Mouse (Mus musculus): ENCODE results near the gene Olfr455. TPM values are rescaled to one million over a fixed set of nuclear protein-coding genes. Genes with fewer than 3 reads are reported as not detected.
A peak's percentile ranks its signal among the peaks of the same experiment; 100 is the strongest.

The Olfr455 gene
- polyA plus RNA-seq, 1 experiment from 2014 or later, result not detected

- Histone ChIP-seq H3K27me3 (ENCODE audit: insufficient read depth, low read length) (no peaks in the 10 kb centered on the region), H3K4me3 (ENCODE audit: low read depth, low read length) (no peak overlapping the region), H3K36me3 (ENCODE audit: insufficient read depth) (no peaks in the 10 kb centered on the region), H3K9ac (no peak overlapping the region), H3K4me1 (ENCODE audit: insufficient read depth) (no peaks in the 10 kb centered on the region; the same call in 1 of the 2 replicates), H3K9me3 (ENCODE audit: low read depth, low read length) (no peaks in the 10 kb centered on the region), H3K27ac (ENCODE audit: low read depth) (no peak overlapping the region), H3K4me2 (no peak overlapping the region)
- DNase-seq (peak; percentile 13), ATAC-seq (ENCODE audit: insufficient read depth) (no peak)
- TF ChIP-seq CTCF (IDR thresholded peaks at IDR 0.05; ENCODE audit: low read depth), result no peak
- WGBS, result 59% methylated on average over 2 of the region's 2 CpGs
Measured at GRCm38 (mm10) chr6:42568205-42568604, 20.8 kb upstream of the Olfr455 start.

- DNase-seq, result no peak
- TF ChIP-seq CTCF (IDR thresholded peaks at IDR 0.05; ENCODE audit: low read depth), result no peak
- H3K9ac ChIP-seq, result no peak overlapping the region
- no peaks in the 10 kb centered on the region for H3K36me3 ChIP-seq (ENCODE audit: insufficient read depth)
- ATAC-seq (ENCODE audit: insufficient read depth), result no peak
- WGBS, result 61% methylated on average over 2 of the region's 2 CpGs
- H3K27ac ChIP-seq (ENCODE audit: low read depth), result no peak overlapping the region
- no peak overlapping the region for H3K4me3 ChIP-seq (ENCODE audit: low read depth, low read length)
- H3K4me2 ChIP-seq, result no peak overlapping the region
- H3K27me3 ChIP-seq (ENCODE audit: insufficient read depth, low read length), result no peaks in the 10 kb centered on the region
- no peaks in the 10 kb centered on the region; the same call in 1 of the 2 replicates for H3K4me1 ChIP-seq (ENCODE audit: insufficient read depth)
- H3K9me3 ChIP-seq (ENCODE audit: low read depth, low read length), result no peaks in the 10 kb centered on the region
Measured at GRCm38 (mm10) chr6:42566076-42566598, 18.8 kb upstream of the Olfr455 start.

DNA sequence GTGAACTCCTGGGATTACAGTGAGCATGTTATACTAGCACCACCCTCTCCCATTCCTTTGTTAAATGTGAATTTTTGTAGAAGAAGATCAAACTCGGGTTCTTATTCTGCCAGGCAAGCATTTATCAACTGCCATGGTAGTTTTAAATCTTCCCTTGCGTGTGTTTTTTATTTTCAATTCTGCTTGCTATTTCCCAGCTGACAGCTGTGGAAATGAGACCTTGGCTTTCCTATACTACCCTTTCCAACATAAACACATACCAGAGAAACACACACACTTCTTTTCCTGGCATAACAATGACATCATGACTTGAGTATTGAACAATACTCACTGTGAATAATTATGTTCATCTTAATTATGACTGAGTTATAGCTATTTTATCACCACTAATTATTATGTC lies 14.9 kb upstream of the Olfr455 start:
- TF ChIP-seq CTCF (IDR thresholded peaks at IDR 0.05; ENCODE audit: low read depth), result no peak
- Histone ChIP-seq H3K9ac (no peak overlapping the region), H3K4me1 (ENCODE audit: insufficient read depth) (no peaks in the 10 kb centered on the region; the same call in 1 of the 2 replicates), H3K27me3 (ENCODE audit: insufficient read depth, low read length) (no peaks in the 10 kb centered on the region), H3K36me3 (ENCODE audit: insufficient read depth) (no peaks in the 10 kb centered on the region), H3K9me3 (ENCODE audit: low read depth, low read length) (no peaks in the 10 kb centered on the region), H3K27ac (ENCODE audit: low read depth) (no peak overlapping the region), H3K4me3 (ENCODE audit: low read depth, low read length) (no peak overlapping the region), H3K4me2 (no peak overlapping the region)
- DNase-seq, result peak; percentile 17
- WGBS, result 37% methylated on average over 2 of the region's 2 CpGs
- ATAC-seq (ENCODE audit: insufficient read depth), result no peak

DNA sequence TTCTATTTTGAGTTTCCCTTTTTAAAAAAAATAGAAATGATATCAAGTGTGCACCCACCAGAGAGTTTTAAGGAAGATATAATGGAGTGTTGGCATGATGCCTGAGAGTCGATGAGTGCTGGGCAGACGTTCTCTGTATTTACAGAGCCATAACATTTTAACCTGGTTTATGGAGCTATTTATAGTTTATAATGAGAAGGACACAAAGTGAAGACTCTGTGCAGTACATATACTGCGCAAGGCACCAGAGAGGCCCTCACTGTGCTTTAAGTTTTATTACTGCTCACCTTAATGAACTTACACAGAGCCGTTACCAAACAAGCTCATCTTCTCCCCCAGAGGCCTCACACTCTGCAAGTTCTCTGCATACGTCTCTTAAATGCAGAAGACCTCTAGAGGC lies 13.5 kb upstream of the Olfr455 start:
- WGBS, result 56% methylated on average over 5 of the region's 5 CpGs
- Histone ChIP-seq H3K4me1 (ENCODE audit: insufficient read depth) (no peaks in the 10 kb centered on the region), H3K27ac (ENCODE audit: low read depth) (no peak overlapping the region), H3K9me3 (ENCODE audit: low read depth, low read length) (no peaks in the 10 kb centered on the region), H3K4me3 (ENCODE audit: low read depth, low read length) (no peak overlapping the region), H3K4me2 (no peak overlapping the region), H3K27me3 (ENCODE audit: insufficient read depth, low read length) (no peaks in the 10 kb centered on the region), H3K9ac (no peak overlapping the region), H3K36me3 (ENCODE audit: insufficient read depth) (no peaks in the 10 kb centered on the region)
- DNase-seq (no peak), ATAC-seq (ENCODE audit: insufficient read depth) (no peak)
- TF ChIP-seq CTCF (IDR thresholded peaks at IDR 0.05; ENCODE audit: low read depth), result no peak

GRCm38 (mm10) chr6:42558641-42559040 lies 11.3 kb upstream of the Olfr455 start:
- Histone ChIP-seq H3K36me3 (ENCODE audit: insufficient read depth) (no peaks in the 10 kb centered on the region), H3K4me2 (no peak overlapping the region), H3K4me1 (ENCODE audit: insufficient read depth) (no peaks in the 10 kb centered on the region), H3K27me3 (ENCODE audit: insufficient read depth, low read length) (no peaks in the 10 kb centered on the region), H3K27ac (ENCODE audit: low read depth) (no peak overlapping the region), H3K9me3 (ENCODE audit: low read depth, low read length) (no peaks in the 10 kb centered on the region), H3K9ac (no peak overlapping the region), H3K4me3 (ENCODE audit: low read depth, low read length) (no peak overlapping the region)
- TF ChIP-seq CTCF (IDR thresholded peaks at IDR 0.05; ENCODE audit: low read depth), result no peak
- WGBS, result 93% methylated on average over 14 of the region's 14 CpGs
- ATAC-seq (ENCODE audit: insufficient read depth) (no peak), DNase-seq (no peak)

- Histone ChIP-seq H3K27ac (ENCODE audit: low read depth) (no peak overlapping the region; the same call in 1 of the 2 replicates), H3K9me3 (ENCODE audit: low read depth, low read length) (no peaks in the 10 kb centered on the region), H3K36me3 (ENCODE audit: insufficient read depth) (no peaks in the 10 kb centered on the region), H3K4me2 (no peak overlapping the region), H3K9ac (no peak overlapping the region), H3K27me3 (ENCODE audit: insufficient read depth, low read length) (no peaks in the 10 kb centered on the region), H3K4me1 (ENCODE audit: insufficient read depth) (peaks cover 8% of the 10 kb centered on the region), H3K4me3 (ENCODE audit: low read depth, low read length) (no peak overlapping the region)
- 46% methylated on average over 2 of the region's 2 CpGs for WGBS
- no peak for TF ChIP-seq CTCF (IDR thresholded peaks at IDR 0.05; ENCODE audit: low read depth)
- no peak for DNase-seq
- ATAC-seq (ENCODE audit: insufficient read depth), result no peak
Measured at GRCm38 (mm10) chr6:42546180-42546579, 1.2 kb downstream of the Olfr455 start.

DNA sequence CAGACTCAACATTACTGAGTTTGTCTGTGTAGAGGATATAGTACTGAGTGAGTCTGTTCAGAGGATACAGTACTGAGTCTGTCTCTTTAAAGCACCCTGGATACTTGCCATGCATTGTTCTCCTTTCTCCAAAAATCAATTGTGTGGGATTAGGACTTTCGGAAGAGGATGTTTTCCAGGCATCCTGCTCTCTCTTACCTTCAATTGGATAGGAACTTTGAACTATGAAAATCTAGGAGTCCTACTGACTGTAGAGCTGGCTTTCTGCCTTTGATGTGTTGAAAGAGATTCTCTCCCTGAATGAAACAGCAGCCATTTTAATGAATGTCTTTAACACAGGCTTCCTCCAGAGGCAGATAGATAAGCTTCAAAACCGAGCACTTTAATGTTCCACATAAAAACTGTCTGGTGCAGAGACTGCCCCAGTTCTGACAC lies 1.9 kb downstream of the Olfr455 start:
- no peaks in the 10 kb centered on the region for H3K36me3 ChIP-seq (ENCODE audit: insufficient read depth)
- peak overlapping the region; percentile 26 for H3K27ac ChIP-seq (ENCODE audit: low read depth)
- H3K9me3 ChIP-seq (ENCODE audit: low read depth, low read length), result no peaks in the 10 kb centered on the region
- ATAC-seq (ENCODE audit: insufficient read depth) (peak; percentile 35; the same call in 1 of the 2 replicates), DNase-seq (peak; percentile 66)
- no peak overlapping the region for H3K4me2 ChIP-seq
- TF ChIP-seq CTCF (IDR thresholded peaks at IDR 0.05; ENCODE audit: low read depth), result no peak
- H3K4me1 ChIP-seq (ENCODE audit: insufficient read depth), result peaks cover 8% of the 10 kb centered on the region
- no peak overlapping the region for H3K4me3 ChIP-seq (ENCODE audit: low read depth, low read length)
- 29% methylated on average over 2 of the region's 2 CpGs for WGBS
- H3K27me3 ChIP-seq (ENCODE audit: insufficient read depth, low read length), result no peaks in the 10 kb centered on the region
- H3K9ac ChIP-seq, result no peak overlapping the region
